Mouse (Mus musculus): ENCODE results near the gene Slc12a8. TPM values are rescaled to one million over a fixed set of nuclear protein-coding genes. Genes with fewer than 3 reads are reported as not detected.

The Slc12a8 gene
- total and polyA plus RNA-seq, 3 experiments = 12.2 to 17.4 (median 16.5) TPM

DNA sequence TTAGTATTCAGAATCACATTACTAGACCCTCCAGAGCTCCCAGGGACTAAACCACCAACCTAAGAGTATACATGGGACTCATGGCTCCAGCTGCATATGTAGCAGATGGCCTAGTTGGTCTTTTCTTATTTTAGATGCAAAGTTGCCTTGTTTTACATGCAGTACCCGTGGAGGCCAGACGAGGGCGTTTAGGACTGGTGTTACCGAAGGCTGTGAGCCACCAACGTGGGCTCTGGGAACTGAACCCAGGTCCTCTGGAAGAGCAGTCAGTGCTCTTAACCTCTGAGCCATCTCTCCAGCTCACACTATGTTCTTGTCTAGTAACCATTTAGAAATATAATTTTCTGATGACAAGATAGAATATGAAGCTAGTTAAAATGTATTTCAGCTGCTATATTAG lies 83.1 kb downstream of the Slc12a8 start:
- Histone ChIP-seq H3K4me3 (replicated peaks in 1 of 3; ENCODE audit: low read depth in 2 of 3, low read length in 2 of 3, poor library complexity in 1 of 3) (no peak overlapping the region), H3K27me3 (replicated peaks) (no peaks in the 10 kb centered on the region), H3K9ac (ENCODE audit: insufficient read depth, low read depth) (no peak overlapping the region), H3K79me2 (replicated peaks; ENCODE audit: control insufficient read depth, extremely low read depth, insufficient read depth, poor library complexity, severe bottlenecking) (no peaks in the 10 kb centered on the region), H3K4me2 (ENCODE audit: insufficient read depth, low read depth, poor library complexity, severe bottlenecking) (no peak overlapping the region), H3K36me3 (replicated peaks in 1 of 2; ENCODE audit: control insufficient read depth in 1 of 2, insufficient read depth in 1 of 2, low read length in 1 of 2) (peaks cover 2 to 49% of the 10 kb centered on the region in 2 experiments), H3K4me1 (ENCODE audit: control insufficient read depth in 1 of 2, insufficient read depth in 2 of 2) (peaks cover 6 to 48% of the 10 kb centered on the region in 2 experiments; a peak in 3 of 4 replicates), H3K9me3 (replicated peaks; ENCODE audit: low read length) (peaks cover 20% of the 10 kb centered on the region), H3K27ac (ENCODE audit: insufficient read depth, low read depth) (no peak overlapping the region)
- TF ChIP-seq RAD21 (IDR thresholded peaks at IDR 0.05; ENCODE audit: low read depth, low read length) (peak; percentile 54), SMC3 (IDR thresholded peaks at IDR 0.05; ENCODE audit: low read depth, low read length) (peak; percentile 66), CTCF (conservative IDR thresholded peaks at IDR 0.05 in 1 of 2, IDR thresholded peaks at IDR 0.05 in 1 of 2; ENCODE audit: low read depth in 2 of 2, low read length in 2 of 2) (peak; percentile 54 to 66), BHLHE40 (IDR thresholded peaks at IDR 0.05; ENCODE audit: low read depth, low read length) (no peak), TBP (conservative IDR thresholded peaks at IDR 0.05; ENCODE audit: low read depth, low read length) (peak; percentile 46; the same call in 1 of the 2 replicates), CHD1 (IDR thresholded peaks at IDR 0.05; ENCODE audit: low read depth, low read length) (no peak)
- in situ Hi-C loops (cut with MboI; ENCODE audit: low pct_ligation_motif_present, low pct_unique_long_range_greater_than_20kb, low sequenced_read_pairs) = no loop called here
- peak; percentile 52 for DNase-seq (ENCODE audit: extremely low read depth)
- dilution Hi-C loops (cut with MboI; ENCODE audit: extremely low pct_ligation_motif_present, extremely low pct_unique_long_range_greater_than_20kb, low sequenced_read_pairs) = no loop called here

- dilution Hi-C loops (cut with MboI; ENCODE audit: extremely low pct_ligation_motif_present, extremely low pct_unique_long_range_greater_than_20kb, low sequenced_read_pairs) = no loop called here
- Histone ChIP-seq H3K9me3 (replicated peaks; ENCODE audit: low read length) (peaks cover 20% of the 10 kb centered on the region), H3K4me2 (ENCODE audit: insufficient read depth, low read depth, poor library complexity, severe bottlenecking) (peak overlapping the region; percentile 75), H3K4me1 (ENCODE audit: control insufficient read depth in 1 of 2, insufficient read depth in 2 of 2) (peaks cover 12 to 48% of the 10 kb centered on the region in 2 experiments; a peak in 3 of 4 replicates), H3K27ac (ENCODE audit: insufficient read depth, low read depth) (peak overlapping the region; percentile 67), H3K36me3 (replicated peaks in 1 of 2; ENCODE audit: control insufficient read depth in 1 of 2, insufficient read depth in 1 of 2, low read length in 1 of 2) (peaks cover 2 to 44% of the 10 kb centered on the region in 2 experiments), H3K9ac (ENCODE audit: insufficient read depth, low read depth) (peak overlapping the region; percentile 50), H3K27me3 (replicated peaks) (no peaks in the 10 kb centered on the region), H3K79me2 (replicated peaks; ENCODE audit: control insufficient read depth, extremely low read depth, insufficient read depth, poor library complexity, severe bottlenecking) (no peaks in the 10 kb centered on the region), H3K4me3 (replicated peaks in 1 of 3; ENCODE audit: low read depth in 2 of 3, low read length in 2 of 3, poor library complexity in 1 of 3) (no peak overlapping the region)
- in situ Hi-C loops (cut with MboI; ENCODE audit: low pct_ligation_motif_present, low pct_unique_long_range_greater_than_20kb, low sequenced_read_pairs) = no loop called here
- DNase-seq (ENCODE audit: extremely low read depth) = no peak
- peak; percentile 54; the same call in 1 of the 2 replicates for TF ChIP-seq MAZ (IDR thresholded peaks at IDR 0.05; ENCODE audit: low read depth, low read length)
- no peak for TF ChIP-seq RAD21 (IDR thresholded peaks at IDR 0.05; ENCODE audit: low read depth, low read length)
- peak; percentile 61 for TF ChIP-seq TCF12 (IDR thresholded peaks at IDR 0.05; ENCODE audit: low read depth, low read length)
- TF ChIP-seq MAFK (IDR thresholded peaks at IDR 0.05; ENCODE audit: insufficient replicate concordance, low read length) = peak; percentile 67; the same call in 1 of the 2 replicates
- no peak for TF ChIP-seq NELFE (IDR thresholded peaks at IDR 0.05; ENCODE audit: low read depth, low read length)
- TF ChIP-seq CHD2 (IDR thresholded peaks at IDR 0.05; ENCODE audit: low read length) = peak; percentile 48; the same call in 1 of the 2 replicates
- TF ChIP-seq BHLHE40 (IDR thresholded peaks at IDR 0.05; ENCODE audit: low read depth, low read length) = peak; percentile 32; the same call in 1 of the 2 replicates
- peak; percentile 61; the same call in 1 of the 2 replicates for TF ChIP-seq ETS1 (conservative IDR thresholded peaks at IDR 0.05; ENCODE audit: low read depth, low read length)
- no peak for TF ChIP-seq ZNF384 (IDR thresholded peaks at IDR 0.05; ENCODE audit: low read depth, low read length)
- TF ChIP-seq ZMIZ1 (IDR thresholded peaks at IDR 0.05; ENCODE audit: low read depth, low read length) = 0 out of 2 replicates have a peak, but pooled peaks have one; percentile 38
- TF ChIP-seq KAT2A (IDR thresholded peaks at IDR 0.05; ENCODE audit: insufficient replicate concordance, low read length) = no peak
- peak; percentile 53; the same call in 1 of the 2 replicates for TF ChIP-seq MYC (IDR thresholded peaks at IDR 0.05; ENCODE audit: low read depth, low read length)
- no peak for TF ChIP-seq HCFC1 (IDR thresholded peaks at IDR 0.05; ENCODE audit: low read depth, low read length)
- TF ChIP-seq EP300 (IDR thresholded peaks at IDR 0.05; ENCODE audit: low read length) = peak; percentile 79; the same call in 1 of the 2 replicates
- peak; percentile 18; the same call in 1 of the 2 replicates for TF ChIP-seq SMC3 (IDR thresholded peaks at IDR 0.05; ENCODE audit: low read depth, low read length)
- peak; percentile 27; the same call in 1 of the 2 replicates for TF ChIP-seq MEF2A (IDR thresholded peaks at IDR 0.05; ENCODE audit: borderline replicate concordance, low read depth, low read length)
- TF ChIP-seq GABPA (IDR thresholded peaks at IDR 0.05; ENCODE audit: insufficient replicate concordance, low read depth, low read length) = no peak
- TF ChIP-seq MXI1 (IDR thresholded peaks at IDR 0.05; ENCODE audit: low read depth, low read length) = no peak
- 0 out of 2 replicates have a peak, but pooled peaks have one; percentile 31 for TF ChIP-seq CHD1 (IDR thresholded peaks at IDR 0.05; ENCODE audit: low read depth, low read length)
- TF ChIP-seq E2F4 (IDR thresholded peaks at IDR 0.05; ENCODE audit: insufficient replicate concordance, low read depth, low read length) = no peak
- TF ChIP-seq JUND (conservative IDR thresholded peaks at IDR 0.05; ENCODE audit: low read depth, low read length) = peak; percentile 60; the same call in 1 of the 2 replicates
- TF ChIP-seq UBTF (IDR thresholded peaks at IDR 0.05; ENCODE audit: low read depth, low read length) = 0 out of 2 replicates have a peak, but pooled peaks have one; percentile 49
- TF ChIP-seq IRF4 (IDR thresholded peaks at IDR 0.05; ENCODE audit: low read depth, low read length) = peak; percentile 75; the same call in 1 of the 2 replicates
- TF ChIP-seq ELF1 (IDR thresholded peaks at IDR 0.05; ENCODE audit: low read depth, low read length) = 0 out of 2 replicates have a peak, but pooled peaks have one; percentile 19
- peak; percentile 71; the same call in 1 of the 2 replicates for TF ChIP-seq RCOR1 (conservative IDR thresholded peaks at IDR 0.05; ENCODE audit: low read depth, low read length)
- TF ChIP-seq JUN (IDR thresholded peaks at IDR 0.05; ENCODE audit: insufficient read depth, low read depth, low read length) = peak; percentile 54; the same call in 1 of the 2 replicates
These were observed 84.2 kb downstream of the Slc12a8 start for GRCm38 (mm10) chr16:33601299-33601698.
